Mouse (Mus musculus) left cerebral cortex, adult 9 months (tissue): ENCODE results near the gene Vmn1r29.
"Not testable (repeated sequence)": the region's sequence is repeated elsewhere in the genome, so short reads cannot be mapped to it uniquely, and the experiment has no call there.

Experiments used
- DNase-seq, 2 experiments: peaks; one replicate each; pipeline ENCODE4 v3.0.0; 2022; ENCODE audit warnings: low spot score in 2 of 2

The Vmn1r29 gene

GRCm38 (mm10) chr6:58301249-58301648 lies at the start of gene Vmn1r29:
TSS of gene Vmn1r29 (plus strand) at chr6:58301549.
- no peak for DNase-seq

- DNase-seq = no peak
These were observed 39.6 kb upstream of the Vmn1r29 start, which contains the start of gene Vmn1r28 for GRCm38 (mm10) chr6:58261737-58262136. TSS of gene Vmn1r28 (plus strand) at chr6:58262037.

GRCm38 (mm10) chr6:58279661-58280060 lies 21.7 kb upstream of the Vmn1r29 start:
- DNase-seq = not testable (repeated sequence)

- DNase-seq = no peak
These were observed 9.1 kb upstream of the Vmn1r29 start for GRCm38 (mm10) chr6:58292201-58292600.

- not testable (repeated sequence) for DNase-seq
These were observed 2.8 kb upstream of the Vmn1r29 start for GRCm38 (mm10) chr6:58298511-58298910.

- DNase-seq = not testable (repeated sequence)
These were observed 29.3 kb downstream of the Vmn1r29 start for GRCm38 (mm10) chr6:58330686-58331085.
